Mouse (Mus musculus): Measurements from ENCODE around the gene 4933428G20Rik. TPM values are rescaled to one million over a fixed set of nuclear protein-coding genes. Genes with fewer than 3 reads are reported as not detected.

4933428G20Rik gene
- total RNA-seq, 2 experiments from 2014 or later, result not detected

DNA sequence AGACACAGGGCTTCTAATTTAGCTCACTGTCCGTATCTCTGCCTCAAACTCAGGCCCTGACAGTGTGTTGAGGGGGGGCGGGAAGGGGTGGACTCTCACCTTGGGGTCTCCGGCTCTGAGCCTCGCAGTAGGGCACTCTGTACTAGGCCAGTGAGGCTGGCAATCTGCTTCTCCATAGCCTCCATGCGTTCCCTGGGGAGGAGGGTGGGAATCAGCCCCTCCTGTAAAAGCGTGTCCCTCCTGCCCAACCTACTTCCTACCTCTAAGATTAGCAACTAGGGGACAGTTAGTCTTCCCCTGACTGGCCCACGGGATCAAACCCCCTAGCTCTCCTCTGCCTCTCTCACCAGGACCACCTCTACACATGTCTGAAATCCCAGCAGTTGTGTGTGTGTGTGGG lies 33.5 kb upstream of the 4933428G20Rik start:
- no peak for ATAC-seq (replicated peaks; ENCODE audit: poor library complexity)

DNA sequence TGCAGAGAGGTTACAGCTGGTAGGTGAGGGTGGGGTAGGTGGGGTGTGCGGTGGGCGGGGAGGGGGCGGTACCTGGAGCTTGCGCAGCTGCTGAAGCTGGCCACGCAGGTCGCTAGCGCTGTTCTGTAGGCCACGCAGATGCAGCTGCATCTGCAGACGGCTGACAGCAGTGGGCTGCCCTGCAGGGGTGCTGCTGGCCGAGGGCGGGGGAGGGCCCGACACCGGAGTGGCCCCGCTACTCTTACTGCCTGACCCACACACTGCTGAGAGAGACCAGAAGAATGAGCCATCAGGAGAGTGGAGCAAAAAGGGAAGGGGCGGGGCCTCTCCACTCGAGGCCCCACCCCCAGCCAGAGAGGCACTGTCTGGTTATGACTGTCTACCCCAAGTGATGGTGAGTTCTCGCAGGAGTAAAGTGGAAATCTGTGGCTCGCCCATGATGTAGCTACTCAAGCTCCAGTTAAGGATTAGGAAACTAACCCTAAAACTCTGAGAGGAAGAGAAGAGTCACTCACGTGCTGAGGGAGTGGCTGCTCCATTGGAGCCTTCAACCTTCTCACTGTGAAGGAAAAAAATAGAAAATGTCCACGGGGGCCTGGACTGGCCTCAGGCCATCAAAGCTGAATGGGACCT lies 32.9 kb upstream of the 4933428G20Rik start:
- ATAC-seq (replicated peaks; ENCODE audit: poor library complexity), result peak; percentile 57

GRCm38 (mm10) chr11:97532354-97532753 lies 32.2 kb upstream of the 4933428G20Rik start:
- no peak for ATAC-seq (replicated peaks; ENCODE audit: poor library complexity)

- ATAC-seq (replicated peaks; ENCODE audit: poor library complexity), result peak; percentile 94
Measured at GRCm38 (mm10) chr11:97531381-97532260, 31.5 kb upstream of the 4933428G20Rik start.

DNA sequence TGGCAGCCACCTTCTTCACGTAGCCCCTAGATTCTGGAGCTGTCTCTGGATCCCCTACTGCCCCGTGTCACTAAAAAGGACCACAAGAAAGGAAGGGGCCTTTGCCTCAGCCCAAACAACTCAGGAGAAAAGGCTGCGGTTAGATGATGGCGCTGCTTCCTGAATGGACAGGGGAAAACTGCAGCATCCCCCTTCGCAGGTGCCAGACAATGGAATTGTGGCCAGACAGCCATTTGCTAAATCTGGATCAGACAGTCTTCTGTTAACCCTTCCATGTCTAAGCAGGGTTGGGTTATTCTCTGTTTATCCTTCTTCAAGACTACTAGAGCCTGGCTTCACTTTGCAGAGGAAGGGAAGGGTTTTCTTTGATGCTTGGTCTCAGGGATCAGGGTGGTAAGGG lies 30.8 kb upstream of the 4933428G20Rik start:
- ATAC-seq (replicated peaks; ENCODE audit: poor library complexity), result no peak

DNA sequence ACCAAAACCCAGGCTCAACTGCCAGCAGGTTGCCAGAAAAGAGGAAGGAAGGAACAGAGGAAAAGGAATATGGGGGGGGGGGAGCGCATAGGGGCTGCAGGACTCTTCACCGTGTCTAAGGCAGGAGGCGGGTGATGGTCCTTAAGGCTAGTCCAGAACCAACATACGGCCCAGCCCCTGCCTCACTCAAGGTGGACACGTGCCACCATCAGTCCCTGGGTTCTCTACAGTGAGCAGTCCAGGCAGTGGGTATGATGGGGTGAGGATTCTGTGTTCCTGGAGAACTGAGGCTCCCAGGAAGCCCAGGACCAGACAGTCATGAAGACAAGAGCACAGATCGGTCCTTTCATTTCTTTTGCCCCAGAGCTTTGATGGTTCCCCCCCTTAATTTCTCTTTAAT lies 29.9 kb upstream of the 4933428G20Rik start:
- no peak for ATAC-seq (replicated peaks; ENCODE audit: poor library complexity)

GRCm38 (mm10) chr11:97528282-97528808 lies 28.2 kb upstream of the 4933428G20Rik start:
- no peak for ATAC-seq (replicated peaks; ENCODE audit: poor library complexity)

DNA sequence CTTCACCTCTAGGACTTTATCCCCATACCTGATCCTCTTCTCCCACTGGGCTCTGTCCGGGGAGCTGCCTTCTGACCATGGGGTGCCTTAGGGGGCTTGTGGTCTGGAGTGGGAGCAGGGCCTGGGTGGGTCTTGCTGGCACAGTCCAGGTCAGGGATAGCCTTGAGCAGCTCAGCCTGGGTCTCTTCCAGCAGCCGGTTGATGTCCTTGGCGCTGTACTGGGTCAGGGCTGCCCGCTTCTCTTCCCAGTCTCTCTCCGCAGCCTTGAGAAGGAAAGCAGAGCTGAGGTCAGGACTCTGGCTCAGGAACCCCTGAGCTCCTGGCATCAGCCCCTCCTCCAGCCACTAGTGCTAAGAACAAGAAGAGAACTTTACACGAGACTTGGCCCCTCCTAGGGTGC lies 25.2 kb upstream of the 4933428G20Rik start:
- no peak for ATAC-seq (replicated peaks; ENCODE audit: poor library complexity)

GRCm38 (mm10) chr11:97524306-97524705 lies 24.2 kb upstream of the 4933428G20Rik start:
- ATAC-seq (replicated peaks; ENCODE audit: poor library complexity), result no peak

- ATAC-seq (replicated peaks; ENCODE audit: poor library complexity), result no peak
Measured at GRCm38 (mm10) chr11:97523827-97524261, 23.7 kb upstream of the 4933428G20Rik start.

- ATAC-seq (replicated peaks; ENCODE audit: poor library complexity), result no peak
Measured at GRCm38 (mm10) chr11:97523107-97523506, 23.0 kb upstream of the 4933428G20Rik start.

- no peak for ATAC-seq (replicated peaks; ENCODE audit: poor library complexity)
Measured at GRCm38 (mm10) chr11:97521741-97522474, 21.8 kb upstream of the 4933428G20Rik start.

- no peak for ATAC-seq (replicated peaks; ENCODE audit: poor library complexity)
Measured at GRCm38 (mm10) chr11:97520541-97520940, 20.4 kb upstream of the 4933428G20Rik start.

DNA sequence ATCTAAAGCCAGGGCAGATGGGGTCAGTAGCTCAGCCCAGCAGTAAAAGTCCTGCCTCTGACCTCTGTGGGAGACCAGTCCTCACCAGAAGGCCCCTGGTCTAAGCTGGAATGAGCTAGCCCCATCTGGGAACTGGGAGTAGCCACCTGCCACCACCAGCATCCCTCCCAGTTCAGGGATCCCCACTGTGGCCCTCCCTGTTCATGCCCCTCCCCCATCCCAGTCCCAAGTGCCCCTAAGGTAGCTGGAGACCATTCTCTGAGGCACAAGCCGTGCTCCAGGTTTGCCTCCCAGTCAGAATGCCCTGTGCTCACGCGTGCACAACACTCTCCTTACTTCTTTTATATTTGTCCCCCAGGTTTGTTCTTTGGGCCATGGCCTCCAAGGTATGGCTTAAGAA lies 12.9 kb upstream of the 4933428G20Rik start:
- no peak for ATAC-seq (replicated peaks; ENCODE audit: poor library complexity)

DNA sequence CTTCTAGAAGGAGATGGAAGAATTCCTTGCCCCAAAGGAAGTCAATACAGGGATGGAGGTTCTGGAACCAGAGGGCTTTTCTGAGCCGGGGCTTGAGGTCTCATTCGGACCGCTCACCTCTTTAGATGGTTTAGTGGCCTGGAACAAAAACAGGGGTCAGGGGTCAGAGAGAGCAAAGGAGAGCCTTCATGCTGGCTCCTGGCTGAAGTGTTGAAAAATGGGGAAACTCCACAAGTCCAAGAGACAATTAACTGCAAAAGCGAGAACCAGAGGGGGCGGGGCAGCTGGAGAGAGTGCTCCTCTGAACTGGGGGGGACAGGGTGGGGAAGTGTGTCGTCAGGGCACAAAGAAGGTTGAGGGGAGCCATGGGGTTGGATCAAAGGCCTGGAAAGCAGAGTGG lies 12.4 kb upstream of the 4933428G20Rik start:
- no peak for ATAC-seq (replicated peaks; ENCODE audit: poor library complexity)

- peak; percentile 32; the same call in 1 of the 2 replicates for ATAC-seq (replicated peaks; ENCODE audit: poor library complexity)
Measured at GRCm38 (mm10) chr11:97511661-97512369, 11.7 kb upstream of the 4933428G20Rik start.

GRCm38 (mm10) chr11:97510966-97511660 lies 11.0 kb upstream of the 4933428G20Rik start:
- peak; percentile 83 for ATAC-seq (replicated peaks; ENCODE audit: poor library complexity)

- ATAC-seq (replicated peaks; ENCODE audit: poor library complexity), result no peak
Measured at GRCm38 (mm10) chr11:97509715-97510485, 9.8 kb upstream of the 4933428G20Rik start.

- peak; percentile 49 for ATAC-seq (replicated peaks; ENCODE audit: poor library complexity)
Measured at GRCm38 (mm10) chr11:97509058-97509457, 8.9 kb upstream of the 4933428G20Rik start.
